Mouse (Mus musculus) macrophage (primary cell): ENCODE measurements at regions not wholly inside any gene's neighbourhood (a gene's known extent, or its start where the extent isn't known, plus 50 kb on each side); places are given as distances from the start of the nearest gene placed in this dataset.

Experiments used
- H3K27ac ChIP-seq: fragments of 350-480 bp; formaldehyde crosslinking; 2 replicates; pipeline ENCODE4 v1.9.0; 2021
- H3K36me3 ChIP-seq: fragments of 350-480 bp; formaldehyde crosslinking; 2 replicates; pipeline ENCODE4 v1.9.0; 2021; ENCODE audit errors: inconsistent target
- H3K4me3 ChIP-seq: fragments of 350-480 bp; formaldehyde crosslinking; 2 replicates; pipeline ENCODE4 v1.9.0; 2021; ENCODE audit errors: inconsistent target
- H3K79me2 ChIP-seq: fragments of 350-480 bp; formaldehyde crosslinking; 2 replicates; pipeline ENCODE4 v1.9.0; 2021; ENCODE audit errors: inconsistent target
- WGBS: methylation state at CpG from one replicate; pipeline ENCODE4 v1.1.7; 2026; ENCODE audit warnings: inconsistent platforms; ENCODE audit not compliant: missing documents; 5-methylcytosine and 5-hydroxymethylcytosine counted together

DNA sequence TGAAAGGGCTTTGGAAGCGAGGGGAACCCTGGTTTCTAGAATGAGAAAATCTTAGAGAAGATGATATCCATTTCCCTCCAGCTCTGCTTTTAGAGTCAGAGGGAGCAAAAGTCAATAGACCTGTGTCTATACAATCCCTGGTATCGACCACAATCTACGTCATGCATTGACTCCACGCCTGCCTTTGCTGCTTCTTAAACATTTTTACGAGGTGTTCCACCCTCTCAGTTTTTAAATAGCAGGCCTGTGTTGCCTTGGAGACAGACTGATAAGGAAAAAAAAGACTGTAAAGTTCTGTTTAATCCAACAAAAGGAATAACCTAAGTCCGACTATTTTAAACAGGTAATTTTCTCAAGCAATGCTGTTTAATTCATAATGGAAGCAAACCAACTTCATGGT lies 408.0 kb downstream of the Plk2 start:
- no peak overlapping the region for H3K27ac ChIP-seq
- no peaks in the 10 kb centered on the region for H3K36me3 ChIP-seq
- WGBS, result 93% methylated on average over 6 of the region's 6 CpGs
- no peak overlapping the region for H3K4me3 ChIP-seq
- no peaks in the 10 kb centered on the region for H3K79me2 ChIP-seq

- WGBS, result 95% methylated on average over 5 of the region's 6 CpGs
- Histone ChIP-seq H3K27ac (no peak overlapping the region), H3K79me2 (no peaks in the 10 kb centered on the region), H3K4me3 (no peak overlapping the region), H3K36me3 (no peaks in the 10 kb centered on the region)
These were observed 417.6 kb downstream of the Plk2 start for GRCm38 (mm10) chr13:110812401-110812800.

DNA sequence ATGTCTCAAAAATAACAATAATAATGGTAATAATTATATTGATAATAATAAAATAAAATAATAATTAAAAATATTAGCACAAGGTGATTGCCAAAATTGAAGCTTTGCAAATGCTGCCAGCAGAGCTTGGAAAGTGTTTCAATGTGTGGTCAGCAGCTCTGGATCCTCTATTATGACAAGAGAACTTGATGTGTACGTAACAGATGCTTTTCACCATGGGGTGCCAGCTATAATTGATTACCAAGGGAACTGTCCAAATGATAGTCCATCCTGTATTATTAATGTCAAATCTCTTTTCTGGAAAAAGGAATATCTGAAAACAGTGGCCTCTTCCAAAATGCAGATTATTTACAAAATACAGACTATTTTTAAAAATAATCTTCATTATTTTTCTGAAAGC lies 419.2 kb downstream of the Plk2 start:
- Histone ChIP-seq H3K36me3 (no peaks in the 10 kb centered on the region), H3K4me3 (no peak overlapping the region)
- WGBS, result 100% methylated on average over 1 of the region's 1 CpGs

DNA sequence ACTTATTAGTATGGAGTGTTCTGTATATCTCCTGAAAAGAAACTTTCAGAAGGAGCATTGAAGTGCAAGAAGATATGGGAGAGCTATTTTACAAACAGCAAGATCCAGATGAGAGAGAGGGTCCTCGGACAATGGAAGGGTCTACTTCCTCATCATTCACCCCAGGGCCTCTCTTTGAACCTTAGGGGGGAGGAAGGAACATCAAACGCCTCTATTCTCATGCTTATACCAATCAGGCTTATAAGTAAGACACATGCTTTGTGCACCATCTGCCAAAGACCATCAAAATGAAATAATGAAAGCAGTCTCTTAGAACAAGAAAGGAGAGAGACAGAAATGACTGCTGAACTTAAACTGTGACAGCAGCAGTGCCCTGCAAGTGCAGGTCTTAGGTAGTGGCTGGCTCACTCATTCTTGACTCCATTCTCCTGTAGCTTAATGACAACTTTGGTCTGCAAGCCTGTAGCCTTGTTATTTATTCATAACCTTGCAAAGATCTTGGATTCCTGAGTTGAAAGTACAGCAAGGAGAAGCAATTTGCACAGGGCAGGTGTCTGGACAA lies 424.5 kb downstream of the Plk2 start:
- Histone ChIP-seq H3K79me2 (no peaks in the 10 kb centered on the region), H3K36me3 (no peaks in the 10 kb centered on the region), H3K4me3 (no peak overlapping the region), H3K27ac (no peak overlapping the region)
- WGBS, result 69% methylated on average over 2 of the region's 2 CpGs

More for the DNA sequence above, 419.2 kb downstream of the Plk2 start:
- Histone ChIP-seq H3K79me2 (no peaks in the 10 kb centered on the region), H3K27ac (no peak overlapping the region)

DNA sequence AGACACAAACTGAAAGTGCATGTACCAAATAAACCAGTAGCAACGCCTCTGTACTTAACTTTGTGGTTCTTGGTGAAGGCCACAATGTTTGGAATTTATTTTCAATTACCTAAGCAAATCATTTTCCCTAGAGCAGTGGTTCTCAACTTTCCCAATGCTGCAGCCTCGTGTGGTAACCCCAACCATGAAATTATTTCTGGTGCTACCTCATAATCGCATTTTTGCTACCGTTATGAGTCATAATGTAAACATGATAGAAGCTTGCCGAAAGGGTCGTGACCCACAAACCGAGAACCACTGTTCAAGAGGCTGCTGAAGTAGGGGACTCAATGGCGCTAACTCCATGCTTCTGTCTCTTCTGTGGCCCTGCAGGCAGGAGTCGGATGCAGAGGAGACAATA lies 429.9 kb upstream of the Actbl2 start:
- Histone ChIP-seq H3K79me2 (no peaks in the 10 kb centered on the region), H3K27ac (no peak overlapping the region), H3K4me3 (no peak overlapping the region), H3K36me3 (no peaks in the 10 kb centered on the region)
- WGBS, result 96% methylated on average over 9 of the region's 9 CpGs

DNA sequence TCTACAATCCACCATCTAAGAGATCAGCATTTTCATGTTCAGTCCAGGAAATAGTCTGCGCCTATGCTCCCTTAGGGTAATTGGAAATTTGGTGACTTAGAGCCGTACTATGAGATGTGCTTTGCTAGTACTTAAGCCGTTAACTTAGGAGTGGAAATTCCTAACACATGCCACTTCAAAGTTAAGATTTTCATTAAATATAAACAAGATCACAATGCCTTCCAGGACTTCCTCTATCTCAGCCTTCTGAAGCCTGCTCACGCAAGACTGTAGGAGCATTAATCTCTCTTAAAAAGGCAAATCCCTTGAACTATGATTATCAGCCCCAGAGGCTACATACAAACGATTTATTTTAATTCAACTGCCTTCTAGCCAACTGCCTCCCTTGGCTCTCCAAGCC lies 422.4 kb upstream of the Actbl2 start:
- 90% methylated on average over 5 of the region's 5 CpGs for whole genome bisulfite sequencing
- no peak overlapping the region for H3K27ac ChIP-seq
- no peaks in the 10 kb centered on the region for H3K79me2 ChIP-seq
- H3K36me3 ChIP-seq, result no peaks in the 10 kb centered on the region
- no peak overlapping the region for H3K4me3 ChIP-seq

GRCm38 (mm10) chr13:110836936-110837335 lies 417.9 kb upstream of the Actbl2 start:
- no peak overlapping the region for H3K4me3 ChIP-seq
- WGBS, result 93% methylated on average over 7 of the region's 7 CpGs

GRCm38 (mm10) chr13:110841949-110842348 lies 412.9 kb upstream of the Actbl2 start:
- Histone ChIP-seq H3K36me3 (no peaks in the 10 kb centered on the region), H3K79me2 (no peaks in the 10 kb centered on the region), H3K27ac (no peak overlapping the region), H3K4me3 (no peak overlapping the region)
- WGBS, result 97% methylated on average over 7 of the region's 7 CpGs

More at GRCm38 (mm10) chr13:110836936-110837335, 417.9 kb upstream of the Actbl2 start:
- Histone ChIP-seq H3K36me3 (no peaks in the 10 kb centered on the region), H3K79me2 (no peaks in the 10 kb centered on the region), H3K27ac (no peak overlapping the region)

DNA sequence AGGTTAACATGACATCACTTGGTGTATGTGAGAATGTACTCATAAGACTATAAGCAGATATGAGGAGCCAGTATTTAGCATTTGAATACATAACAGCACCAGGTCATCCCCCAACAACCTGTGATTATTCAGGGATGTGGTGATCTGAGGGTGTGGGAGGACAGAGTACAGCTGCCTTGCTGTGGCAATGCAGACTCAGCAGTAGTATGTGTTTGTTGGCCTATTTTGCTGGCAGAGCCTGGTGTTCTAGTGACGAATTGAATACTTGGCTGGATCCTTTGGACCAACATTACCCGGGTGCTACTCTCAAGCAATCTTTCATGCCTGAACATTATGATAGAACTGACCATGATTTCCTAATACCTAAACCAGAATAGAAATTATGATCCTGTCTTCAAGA lies 409.1 kb upstream of the Actbl2 start:
- Histone ChIP-seq H3K27ac (no peak overlapping the region), H3K4me3 (no peak overlapping the region), H3K36me3 (no peaks in the 10 kb centered on the region), H3K79me2 (no peaks in the 10 kb centered on the region)
- WGBS, result 96% methylated on average over 2 of the region's 2 CpGs

DNA sequence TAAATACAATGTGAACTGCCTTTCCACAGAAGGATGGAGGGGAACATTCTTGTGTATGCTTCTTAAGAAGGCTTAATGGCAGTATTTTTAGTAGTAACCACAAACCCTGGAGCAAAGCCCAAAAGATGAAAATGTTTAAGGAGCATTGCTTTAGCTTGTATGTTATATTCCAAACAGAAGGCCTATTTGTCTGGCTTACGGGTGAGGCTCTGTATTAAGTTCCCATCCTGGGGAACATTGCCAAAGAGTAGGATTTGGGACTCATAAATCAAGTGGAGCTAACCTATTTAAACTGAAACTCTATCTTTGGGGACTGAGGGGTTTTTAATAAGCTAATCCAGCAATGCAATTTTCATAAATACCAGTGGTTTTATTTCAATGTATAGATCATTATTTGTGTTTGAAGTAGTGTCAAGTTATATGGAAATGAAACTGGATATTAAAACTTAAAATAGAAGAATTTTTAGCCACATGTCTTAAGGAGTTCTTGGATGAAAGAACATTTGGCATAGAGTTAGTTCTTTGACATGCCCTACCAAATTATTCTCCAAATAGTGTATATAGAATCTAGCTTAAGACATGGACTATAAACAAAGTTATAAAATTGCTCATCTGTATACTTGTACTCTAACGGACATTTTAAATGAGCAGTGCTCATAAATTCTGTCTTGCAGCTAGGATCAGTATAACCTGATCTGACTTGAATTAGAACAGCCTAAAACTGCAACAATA lies 401.7 kb upstream of the Actbl2 start:
- H3K36me3 ChIP-seq, result no peaks in the 10 kb centered on the region
- no peak overlapping the region for H3K27ac ChIP-seq
- 93% methylated on average over 2 of the region's 2 CpGs for WGBS
- H3K79me2 ChIP-seq, result no peaks in the 10 kb centered on the region
- H3K4me3 ChIP-seq, result no peak overlapping the region

GRCm38 (mm10) chr13:110854213-110854612 lies 400.6 kb upstream of the Actbl2 start:
- no peaks in the 10 kb centered on the region for H3K79me2 ChIP-seq
- WGBS, result 90% methylated on average over 1 of the region's 1 CpGs
- no peak overlapping the region for H3K27ac ChIP-seq
- H3K36me3 ChIP-seq, result no peaks in the 10 kb centered on the region
- H3K4me3 ChIP-seq, result no peak overlapping the region

GRCm38 (mm10) chr13:110865902-110866512 lies 388.8 kb upstream of the Actbl2 start:
- no peak overlapping the region for H3K27ac ChIP-seq
- H3K79me2 ChIP-seq, result no peaks in the 10 kb centered on the region
- no peaks in the 10 kb centered on the region for H3K36me3 ChIP-seq
- H3K4me3 ChIP-seq, result no peak overlapping the region
- 78% methylated on average over 4 of the region's 4 CpGs for WGBS

DNA sequence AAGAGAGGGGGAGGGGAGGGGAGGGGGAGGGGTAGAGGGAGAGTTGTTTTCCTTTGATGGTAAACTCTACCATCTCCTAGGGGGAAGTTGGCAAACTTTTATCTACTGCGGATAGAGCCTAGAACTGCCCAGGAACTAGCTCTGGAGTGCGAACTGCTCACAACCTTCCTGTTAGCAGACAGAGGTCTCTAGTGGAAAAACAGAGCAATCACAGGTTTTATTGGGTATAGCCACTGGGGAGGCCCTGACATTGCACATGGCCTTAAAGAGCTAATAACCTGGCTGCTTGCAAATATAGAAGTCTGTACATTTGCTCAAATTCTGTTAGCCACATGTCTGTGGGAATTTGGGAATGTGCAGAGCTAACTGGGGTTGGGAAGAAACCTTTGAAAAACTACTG lies 388.1 kb upstream of the Actbl2 start:
- WGBS, result 42% methylated on average over 2 of the region's 2 CpGs
- H3K79me2 ChIP-seq, result no peaks in the 10 kb centered on the region
- H3K36me3 ChIP-seq, result no peaks in the 10 kb centered on the region
- no peak overlapping the region for H3K4me3 ChIP-seq
- H3K27ac ChIP-seq, result no peak overlapping the region

GRCm38 (mm10) chr13:110871125-110871775 lies 383.6 kb upstream of the Actbl2 start:
- WGBS, result 98% methylated on average over 4 of the region's 4 CpGs
- Histone ChIP-seq H3K4me3 (no peak overlapping the region), H3K27ac (no peak overlapping the region), H3K79me2 (no peaks in the 10 kb centered on the region), H3K36me3 (no peaks in the 10 kb centered on the region)

- Histone ChIP-seq H3K79me2 (no peaks in the 10 kb centered on the region), H3K4me3 (no peak overlapping the region), H3K36me3 (no peaks in the 10 kb centered on the region), H3K27ac (no peak overlapping the region)
- 100% methylated on average over 1 of the region's 1 CpGs for WGBS
These were observed 383.1 kb upstream of the Actbl2 start for GRCm38 (mm10) chr13:110871776-110872135.
